Comparison of ENCODE assay signal across 9 mouse cellular contexts in genomic region chr9:73968641-73969121, GRCm38 (mm10). TPM values are rescaled to one million over a fixed set of nuclear protein-coding genes. Genes with fewer than 3 reads are reported as not detected.
A peak's percentile ranks its signal among the peaks of the same experiment; 100 is the strongest.
DNase-seq lines count a peak whose midpoint lies in the region; ATAC-seq lines count a peak whose summit lies in the region.
"Had no signal": no experiment of that assay in that cellular context is flagged by ENCODE, and none has a peak within 500 bp of the region (broad histone marks: within the 10 kb centered on the region; RNA-seq: fewer than 3 reads in every experiment).

TSS of gene Unc13c (minus strand) at chr9:73968966.

- no peaks in the 10 kb centered on the region for H3K4me1 ChIP-seq in liver, embryonic 13.5 days (replicated peaks)

- H3K4me2 ChIP-seq in liver, embryonic 13.5 days: peak within 1 kb of the TSS; percentile 17; the same call in 1 of the 2 replicates

- no peaks in the 10 kb centered on the region; the same call in 1 of the 2 replicates for H3K27me3 ChIP-seq in liver, embryonic 13.5 days

- no peaks in the 10 kb centered on the region for H3K9me3 ChIP-seq in liver, embryonic 13.5 days (replicated peaks)

- no peak within 1 kb of the TSS for H3K9ac ChIP-seq in liver, embryonic 13.5 days

- no peak within 1 kb of the TSS for H3K4me3 ChIP-seq in liver, embryonic 13.5 days (replicated peaks)

- H3K36me3 ChIP-seq in liver, embryonic 13.5 days: no peaks in the 10 kb centered on the region

- ATAC-seq in liver, embryonic 13.5 days (ENCODE audit: low read depth): no peak
- ATAC-seq in inflammation-experienced regulatory T-cells, adult 6 months: no peak

- intact Hi-C loops in heart, postnatal 25 days (cut with DNase I): no loop called here

- peak; percentile 4 to 11 for DNase-seq in heart, adult 18-20 months
- no peak for DNase-seq in heart, postnatal 25 days (ENCODE audit: low spot score)
- peak; percentile 25 to 42 for DNase-seq in cerebellum, postnatal 4 days (ENCODE audit: low spot score in 2 of 2)
- DNase-seq in frontal cortex, postnatal 36 days (ENCODE audit: low spot score in 2 of 2): peak; percentile 46 to 53
- DNase-seq in kidney, postnatal 10 days: peak; percentile 60
- DNase-seq in liver, embryonic 13.5 days: no peak
- DNase-seq in right cerebral cortex, postnatal 10 days (ENCODE audit: low spot score in 2 of 2): peak; percentile 70 to 71

- WGBS in liver, embryonic 13.5 days (ENCODE audit: insufficient replicate concordance): 3% methylated on average over 17 of the region's 17 CpGs

- no peak within 1 kb of the TSS for H3K27ac ChIP-seq in liver, embryonic 13.5 days

RNA-seq across cellular contexts. Expression of gene Unc13c, which starts in this region (rescaled TPM):
- under 1 TPM; 0.30 to 0.33 TPM for total RNA-seq in heart, adult 18-20 months (2021)
- under 1 TPM; 0.22 to 0.23 TPM for total RNA-seq in heart, postnatal 25 days (2021)
- polyA plus RNA-seq in liver, embryonic 13.5 days (2015; fragmentation: Nextera tagmentation; extraction: Ambion mirVana): 0.02 and 0.06 TPM in 2 replicates
- not detected for polyA plus RNA-seq in inflammation-experienced regulatory T-cells, adult 6 months (2017; shearing (Covaris generic))
- polyA plus RNA-seq: spleen, adult 2 months had no signal

Comparison
In these comparisons a context has a peak if more than half of its experiments do, and no peak if none do; other contexts are left out.
1. Peak in DNase-seq in heart, adult 18-20 months; RNA of the gene not detected or under 1 TPM.
2. DNase-seq: peak in cerebellum, postnatal 4 days (2 of 2), frontal cortex, postnatal 36 days (2 of 2), kidney, postnatal 10 days (single experiment) and right cerebral cortex, postnatal 10 days (2 of 2); none in heart, postnatal 25 days (single experiment) and liver, embryonic 13.5 days (single experiment).